Mouse (Mus musculus) ES-E14 (cell line): ENCODE measurements around the gene Tmem274. TPM values are rescaled to one million over a fixed set of nuclear protein-coding genes. Genes with fewer than 3 reads are reported as not detected.

Experiments used
- DNase-seq: peaks from one replicate; pipeline ENCODE4 v3.0.0-alpha.2; 2013; ENCODE audit warnings: low read depth, low spot score
- H3K27ac ChIP-seq: 2 replicates; pipeline ENCODE4 v1.5.1; 2012; ENCODE audit warnings: low read depth, mild to moderate bottlenecking, low read length, moderate library complexity, mixed read lengths; ENCODE audit not compliant: poor library complexity, insufficient read depth, severe bottlenecking
- H3K36me3 ChIP-seq: 2 replicates; pipeline ENCODE4 v1.6.1; 2012; ENCODE audit warnings: mild to moderate bottlenecking, low read length, moderate library complexity, mixed read lengths; ENCODE audit not compliant: control insufficient read depth, poor library complexity, insufficient read depth, severe bottlenecking
- H3K4me1 ChIP-seq, 2 experiments: fragments of 150-350 bp in 1 of 2; sonication (generic) in 1 of 2; 2 replicates each; pipeline ENCODE4 v1.6.1; 2012; ENCODE audit warnings: low read length in 2 of 2, mild to moderate bottlenecking in 1 of 2, mixed read lengths in 1 of 2; ENCODE audit not compliant: control insufficient read depth in 2 of 2, insufficient read depth in 2 of 2, poor library complexity in 1 of 2
- H3K4me3 ChIP-seq, 2 experiments: fragments of 150-350 bp in 1 of 2; sonication (generic) in 1 of 2; 2 replicates each; pipeline ENCODE4 v1.5.1; 2012; ENCODE audit warnings: low read length in 2 of 2, low read depth in 1 of 2, mild to moderate bottlenecking in 1 of 2, mixed read lengths in 1 of 2; ENCODE audit not compliant: insufficient read depth in 1 of 2, poor library complexity in 1 of 2, severe bottlenecking in 1 of 2
- H3K9ac ChIP-seq: 2 replicates; pipeline ENCODE4 v1.6.1; 2012; ENCODE audit warnings: low read depth, mild to moderate bottlenecking, low read length, mixed read lengths; ENCODE audit not compliant: poor library complexity, insufficient read depth, severe bottlenecking
- H3K9me3 ChIP-seq: fragments of 150-350 bp; sonication (generic); 2 replicates; pipeline ENCODE4 v1.6.1; 2012; ENCODE audit warnings: low read depth, mild to moderate bottlenecking, low read length; ENCODE audit not compliant: control insufficient read depth, insufficient read depth
- CHD2 ChIP-seq: IDR thresholded peaks from 2 replicates; pipeline ENCODE4 v1.6.1; 2014; ENCODE audit warnings: mild to moderate bottlenecking, low read depth, low read length, inconsistent platforms
- HCFC1 ChIP-seq: IDR thresholded peaks from 2 replicates; pipeline ENCODE4 v1.6.1; 2012; ENCODE audit warnings: low read length, inconsistent platforms, borderline replicate concordance; ENCODE audit not compliant: insufficient read depth
- MAFK ChIP-seq: IDR thresholded peaks from 2 replicates; pipeline ENCODE4 v1.6.1; 2014; ENCODE audit warnings: mild to moderate bottlenecking, low read depth, low read length, inconsistent platforms; ENCODE audit not compliant: insufficient read depth
- ZC3H11A ChIP-seq: IDR thresholded peaks from 2 replicates; pipeline ENCODE4 v1.6.1; 2012; ENCODE audit warnings: low read depth, mild to moderate bottlenecking, inconsistent platforms, low read length, borderline replicate concordance
- ZNF384 ChIP-seq: IDR thresholded peaks from 2 replicates; pipeline ENCODE4 v1.6.1; 2012; ENCODE audit warnings: low read depth, low read length, inconsistent platforms
- in situ Hi-C, 2 experiments: fragments of 600-800 bp; cut with MboI; formaldehyde crosslinking; loops; one replicate each; pipeline ENCODE4 v1.15.1; 2025; ENCODE audit warnings: low sequenced_read_pairs in 2 of 2, inconsistent platforms in 1 of 2; ENCODE audit not compliant: unreplicated experiment in 2 of 2
- total RNA-seq: library from RNA; depleted of rRNA; stranded (reverse); fragments of 300-350 nt; gene quantifications from 2 replicates; pipeline ENCODE4 v1.2.3, GENCODE M21; 2012

The Tmem274 gene
- total RNA-seq, 1 experiment = not detected

- DNase-seq = no peak
- H3K27ac ChIP-seq = no peak overlapping the region
- peaks cover 0 to 7% of the 10 kb centered on the region in 2 experiments; a peak in 2 of 4 replicates for H3K4me1 ChIP-seq
- no peak overlapping the region for H3K9ac ChIP-seq
- in situ Hi-C loops = no loop called here
- H3K4me3 ChIP-seq = no peak overlapping the region
- no peaks in the 10 kb centered on the region for H3K36me3 ChIP-seq
- TF ChIP-seq ZNF384 = no peak
- TF ChIP-seq HCFC1 = no peak
- TF ChIP-seq MAFK = no peak
- no peak for TF ChIP-seq CHD2
- TF ChIP-seq ZC3H11A = no peak
- no peaks in the 10 kb centered on the region for H3K9me3 ChIP-seq
These were observed 29.7 kb downstream of the Tmem274 start for GRCm38 (mm10) chr4:149506904-149507303.

GRCm38 (mm10) chr4:149511221-149511646 is 34.1 kb downstream of the Tmem274 start:
- H3K36me3 ChIP-seq = no peaks in the 10 kb centered on the region
- H3K4me3 ChIP-seq = no peak overlapping the region
- no peak for DNase-seq
- H3K4me1 ChIP-seq = no peaks in the 10 kb centered on the region
- H3K9me3 ChIP-seq = no peaks in the 10 kb centered on the region
- in situ Hi-C loops = no loop called here
- H3K9ac ChIP-seq = no peak overlapping the region
- H3K27ac ChIP-seq = no peak overlapping the region
- TF ChIP-seq ZC3H11A = no peak
- no peak for TF ChIP-seq HCFC1
- TF ChIP-seq ZNF384 = no peak
- no peak for TF ChIP-seq CHD2
- TF ChIP-seq MAFK = no peak

DNA sequence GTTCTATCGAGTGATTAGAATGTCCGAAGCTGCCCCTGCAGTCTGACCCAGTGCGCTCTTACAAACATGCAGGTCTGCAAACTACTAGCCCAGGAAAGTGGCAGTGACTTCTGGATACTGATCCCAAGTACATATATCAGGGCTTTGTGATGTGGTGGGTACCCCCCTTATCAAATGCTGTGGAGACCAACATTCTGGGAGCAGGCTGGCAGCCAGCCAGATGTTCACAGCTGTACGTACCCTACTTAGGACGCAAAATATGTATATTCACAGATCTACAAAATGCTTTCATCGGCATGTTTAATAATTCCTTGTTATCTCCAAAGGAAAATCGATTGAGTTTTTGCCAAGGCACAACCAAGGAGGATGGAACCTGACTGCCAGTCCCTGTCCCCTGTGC is 34.9 kb downstream of the Tmem274 start:
- in situ Hi-C loops = no loop called here
- H3K4me3 ChIP-seq = no peak overlapping the region

GRCm38 (mm10) chr4:149515706-149516105 is 38.5 kb downstream of the Tmem274 start:
- no peak for DNase-seq
- Histone ChIP-seq H3K4me3 (no peak overlapping the region), H3K4me1 (peaks cover 0 to 2% of the 10 kb centered on the region in 2 experiments; a peak in 1 of 4 replicates), H3K9ac (no peak overlapping the region), H3K27ac (no peak overlapping the region), H3K9me3 (no peaks in the 10 kb centered on the region), H3K36me3 (no peaks in the 10 kb centered on the region)
- TF ChIP-seq ZNF384 (no peak), ZC3H11A (no peak), HCFC1 (no peak), MAFK (no peak), CHD2 (no peak)
- in situ Hi-C loops = no loop called here

More for the DNA sequence above, 34.9 kb downstream of the Tmem274 start:
- no peak for TF ChIP-seq ZC3H11A
- no peak for TF ChIP-seq CHD2
- no peak for TF ChIP-seq MAFK
- no peak for TF ChIP-seq HCFC1
- Histone ChIP-seq H3K36me3 (no peaks in the 10 kb centered on the region), H3K27ac (no peak overlapping the region), H3K9me3 (no peaks in the 10 kb centered on the region), H3K9ac (no peak overlapping the region), H3K4me1 (no peaks in the 10 kb centered on the region)
- DNase-seq = no peak

DNA sequence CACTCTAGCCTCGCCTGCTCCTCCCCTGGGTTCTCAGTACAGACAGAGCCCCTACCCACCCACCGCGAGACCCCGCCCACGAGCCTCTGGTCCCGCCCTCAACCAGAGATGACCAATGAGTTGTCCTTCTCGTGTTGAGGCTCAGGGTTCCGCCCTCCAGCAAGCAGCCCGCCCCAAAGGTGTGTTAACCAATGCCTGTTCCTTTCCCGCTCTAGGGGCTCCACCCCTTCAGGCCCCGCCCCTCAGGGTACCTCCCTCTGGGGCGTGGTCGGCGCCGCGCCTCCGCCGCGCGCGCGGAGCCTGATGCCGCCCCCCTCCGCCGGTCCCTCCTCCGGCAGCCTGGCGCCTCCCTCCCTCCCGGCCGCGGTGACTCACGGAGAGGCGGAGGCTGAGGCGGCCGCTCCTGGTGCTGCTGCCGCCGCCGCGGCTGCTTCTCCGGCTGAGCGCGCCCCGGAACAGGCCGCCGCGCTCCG is 40.7 kb downstream of the Tmem274 start, which contains the start of gene Ctnnbip1:
TSS of gene Ctnnbip1 (plus strand) at position 369 of the 473 bp plus-strand sequence.
- Histone ChIP-seq H3K4me1 (peaks cover 0 to 2% of the 10 kb centered on the region in 2 experiments; a peak in 1 of 4 replicates), H3K27ac (no peak within 1 kb of the TSS), H3K9ac (peak within 1 kb of the TSS; percentile 82), H3K36me3 (no peaks in the 10 kb centered on the region), H3K4me3 (peak within 1 kb of the TSS; percentile 73 to 90), H3K9me3 (no peaks in the 10 kb centered on the region)
- no peak for TF ChIP-seq ZNF384
- no peak; the same call in 1 of the 2 replicates for TF ChIP-seq CHD2
- no peak for TF ChIP-seq HCFC1
- TF ChIP-seq ZC3H11A = no peak
- no peak for TF ChIP-seq MAFK
- DNase-seq = peak; percentile 97
- in situ Hi-C loops = no loop called here
